Mouse (Mus musculus): ENCODE results near the gene Hoga1.
"Not testable (repeated sequence)": the region's sequence is repeated elsewhere in the genome, so short reads cannot be mapped to it uniquely, and the experiment has no call there.

The Hoga1 gene

GRCm38 (mm10) chr19:42069241-42069525 lies 23.8 kb downstream of the Hoga1 start:
- no peak for DNase-seq (ENCODE audit: low spot score in 2 of 2)

GRCm38 (mm10) chr19:42071221-42071620 lies 25.8 kb downstream of the Hoga1 start:
- no peak for DNase-seq (ENCODE audit: low spot score in 2 of 2)

- no peak for DNase-seq (ENCODE audit: low spot score in 2 of 2)
Observed at GRCm38 (mm10) chr19:42071886-42072608, 26.6 kb downstream of the Hoga1 start.

GRCm38 (mm10) chr19:42072802-42073201 lies 27.4 kb downstream of the Hoga1 start:
- DNase-seq (ENCODE audit: low spot score in 2 of 2), result no peak

GRCm38 (mm10) chr19:42075051-42075450 lies 29.6 kb downstream of the Hoga1 start:
- DNase-seq (ENCODE audit: low spot score in 2 of 2), result no peak

GRCm38 (mm10) chr19:42075992-42076391 lies 30.6 kb downstream of the Hoga1 start:
- no peak for DNase-seq (ENCODE audit: low spot score in 2 of 2)

- no peak for DNase-seq (ENCODE audit: low spot score in 2 of 2)
Observed at GRCm38 (mm10) chr19:42078566-42078965, 33.2 kb downstream of the Hoga1 start.

GRCm38 (mm10) chr19:42079006-42079405 lies 33.6 kb downstream of the Hoga1 start:
- no peak for DNase-seq (ENCODE audit: low spot score in 2 of 2)

GRCm38 (mm10) chr19:42079950-42080349 lies 34.5 kb downstream of the Hoga1 start:
- no peak for DNase-seq (ENCODE audit: low spot score in 2 of 2)

- no peak for DNase-seq (ENCODE audit: low spot score in 2 of 2)
Observed at GRCm38 (mm10) chr19:42080469-42080868, 35.1 kb downstream of the Hoga1 start.

GRCm38 (mm10) chr19:42081613-42082012 lies 36.2 kb downstream of the Hoga1 start:
- not testable (repeated sequence) for DNase-seq (ENCODE audit: low spot score in 2 of 2)

- no peak for DNase-seq (ENCODE audit: low spot score in 2 of 2)
Observed at GRCm38 (mm10) chr19:42085690-42086089, 40.3 kb downstream of the Hoga1 start.

GRCm38 (mm10) chr19:42086166-42086565 lies 40.8 kb downstream of the Hoga1 start, which contains the start of gene Morn4:
TSS of gene Morn4 (minus strand) at chr19:42086357.
- DNase-seq (ENCODE audit: low spot score in 2 of 2), result peak; percentile 88 to 90

GRCm38 (mm10) chr19:42089103-42089747 lies 43.8 kb downstream of the Hoga1 start:
- DNase-seq (ENCODE audit: low spot score in 2 of 2), result peak; percentile 36 to 54

GRCm38 (mm10) chr19:42089748-42090595 lies 44.6 kb downstream of the Hoga1 start, which contains the start of gene Pi4k2a:
TSS of gene Pi4k2a (plus strand) at chr19:42090470.
- peak; percentile 99 for DNase-seq (ENCODE audit: low spot score in 2 of 2)

- no peak for DNase-seq (ENCODE audit: low spot score in 2 of 2)
Observed at GRCm38 (mm10) chr19:42090637-42091141, 45.3 kb downstream of the Hoga1 start.

GRCm38 (mm10) chr19:42099406-42099805 lies 54.0 kb downstream of the Hoga1 start:
- DNase-seq (ENCODE audit: low spot score in 2 of 2), result no peak

- DNase-seq (ENCODE audit: low spot score in 2 of 2), result no peak
Observed at GRCm38 (mm10) chr19:42104681-42105080, 59.3 kb downstream of the Hoga1 start.

- DNase-seq (ENCODE audit: low spot score in 2 of 2), result no peak
Observed at GRCm38 (mm10) chr19:42115783-42116335, 70.4 kb downstream of the Hoga1 start.

GRCm38 (mm10) chr19:42118142-42118541 lies 72.7 kb downstream of the Hoga1 start:
- no peak for DNase-seq (ENCODE audit: low spot score in 2 of 2)

- DNase-seq (ENCODE audit: low spot score in 2 of 2), result no peak
Observed at GRCm38 (mm10) chr19:42118596-42118995, 73.2 kb downstream of the Hoga1 start.

- no peak for DNase-seq (ENCODE audit: low spot score in 2 of 2)
Observed at GRCm38 (mm10) chr19:42120451-42120850, 75.0 kb downstream of the Hoga1 start.

Measured in frontal cortex, postnatal 14 days (tissue).